Mouse (Mus musculus) naive thymus-derived CD4-positive, alpha-beta T cell, adult 2 months (primary cell): ENCODE results near the gene Tcp11l2.

Source experiments
- DNase-seq: peaks from one replicate; pipeline ENCODE4 v3.0.0-alpha.2; 2011; ENCODE audit warnings: low read depth

The Tcp11l2 gene

DNA sequence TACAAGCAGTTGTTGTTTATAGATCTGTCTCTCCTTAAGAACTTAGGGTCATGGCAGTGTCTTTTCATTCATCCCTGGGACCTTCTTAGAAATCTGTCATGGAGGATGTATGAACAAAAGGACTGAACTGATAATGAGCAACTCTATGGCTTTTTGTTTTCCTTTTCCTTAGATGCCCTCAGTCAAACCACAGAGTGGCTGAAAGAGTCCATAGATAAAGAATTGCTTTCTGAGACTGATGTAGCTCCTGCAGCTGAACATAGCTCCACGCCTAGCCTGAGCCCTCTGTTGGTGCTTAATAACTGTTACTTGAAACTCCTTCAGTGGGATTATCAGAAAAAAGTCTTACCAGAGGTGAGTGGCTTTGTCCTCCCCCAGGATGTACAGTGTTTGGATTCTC lies 27.9 kb downstream of the Tcp11l2 start:
- DNase-seq: no peak

DNA sequence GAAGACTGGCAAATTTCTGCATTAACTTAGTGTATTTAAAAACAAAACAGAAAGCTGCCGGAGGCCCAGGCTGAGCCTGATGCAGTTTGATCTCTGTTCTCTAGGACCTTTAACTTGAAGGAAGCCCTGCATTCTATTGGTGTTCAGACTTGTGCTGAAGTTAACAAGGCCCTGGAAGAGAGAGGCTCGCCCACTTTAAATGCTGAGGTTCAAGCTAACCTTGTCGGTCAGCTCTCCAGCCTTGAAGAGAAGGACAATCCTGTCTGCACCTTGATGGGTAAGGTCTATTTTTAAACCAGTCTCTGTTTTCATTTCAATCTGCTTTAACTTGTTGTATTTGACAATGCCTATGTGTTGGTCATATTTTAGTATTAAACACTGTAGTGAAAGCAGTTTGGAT lies 31.9 kb downstream of the Tcp11l2 start:
- DNase-seq: no peak

DNA sequence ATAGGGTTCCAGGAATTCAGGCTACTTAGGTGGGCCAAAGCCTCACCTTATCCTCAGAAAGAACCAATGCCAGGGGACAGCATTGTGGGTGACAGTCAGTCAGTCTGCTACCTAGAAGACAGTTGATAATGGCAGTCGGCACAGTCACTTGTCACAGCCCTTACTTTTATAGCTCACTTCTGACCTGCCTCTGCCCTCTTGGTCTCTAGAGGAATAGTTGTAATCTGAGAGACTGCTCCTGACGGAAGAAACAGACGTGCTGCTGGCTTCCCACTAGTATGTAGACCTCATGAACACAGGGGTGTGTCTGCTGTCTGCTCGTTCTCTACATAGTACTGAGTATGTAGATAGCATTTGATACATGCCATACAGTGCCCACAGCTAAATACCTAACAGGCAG lies 33.9 kb downstream of the Tcp11l2 start:
- no peak for DNase-seq

DNA sequence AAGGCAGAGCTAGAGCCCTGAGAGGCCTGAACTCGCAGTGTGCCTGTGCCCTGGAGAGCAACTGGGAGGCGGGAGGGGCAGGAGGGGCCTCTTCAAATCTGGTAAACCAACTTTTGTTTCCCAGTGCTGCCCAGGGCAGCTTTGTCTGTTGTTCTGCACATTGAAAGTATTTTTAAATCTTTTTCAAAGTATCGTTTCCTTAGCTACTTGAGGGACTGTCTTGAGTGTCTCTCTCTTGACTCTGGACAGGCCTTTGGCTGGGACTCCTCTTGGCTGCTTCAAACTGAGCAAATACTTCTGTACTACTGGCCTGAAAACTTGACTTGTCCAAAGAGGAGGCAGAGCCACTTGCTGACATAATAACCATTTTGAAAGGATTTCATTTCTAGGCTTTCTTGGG lies 34.4 kb downstream of the Tcp11l2 start:
- no peak for DNase-seq

DNA sequence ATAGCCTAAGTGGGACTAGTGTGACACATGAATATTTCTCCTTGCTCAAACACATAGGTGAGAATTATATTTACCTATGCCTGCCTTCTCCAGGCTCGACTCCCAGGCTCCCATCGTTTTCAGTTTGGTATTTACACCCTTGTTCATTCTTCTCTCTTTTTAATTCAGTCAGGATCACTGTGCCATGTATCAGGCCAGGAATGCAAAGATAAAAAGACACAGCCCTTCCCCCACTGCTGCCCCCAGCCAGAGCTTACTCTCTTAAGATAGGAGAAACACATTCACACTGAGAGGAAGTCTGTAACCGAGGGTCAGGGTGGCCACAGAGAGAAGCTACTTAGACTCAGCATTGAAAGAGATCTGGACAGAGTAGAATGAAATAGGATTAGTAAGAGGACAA lies 35.2 kb downstream of the Tcp11l2 start:
- no peak for DNase-seq

DNA sequence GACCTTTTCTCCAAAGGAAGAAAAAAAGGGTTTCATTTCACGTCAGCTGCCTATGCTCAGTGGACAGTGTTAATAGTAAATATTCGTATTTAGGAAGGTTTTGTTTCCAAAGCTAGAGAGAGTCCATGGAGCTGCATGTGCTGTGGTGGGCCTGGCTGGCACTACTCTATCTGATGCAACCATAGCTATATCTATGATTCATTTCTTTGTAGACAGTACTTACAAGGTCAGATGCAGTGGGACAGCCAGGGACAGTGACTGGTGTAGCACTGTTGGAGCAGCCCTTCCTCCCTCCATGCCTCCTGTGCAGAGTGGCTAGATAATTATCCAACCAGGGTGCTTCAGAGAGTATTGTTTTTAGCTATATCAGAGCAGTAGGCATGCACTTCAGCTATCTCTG lies 35.9 kb downstream of the Tcp11l2 start:
- DNase-seq: no peak

DNA sequence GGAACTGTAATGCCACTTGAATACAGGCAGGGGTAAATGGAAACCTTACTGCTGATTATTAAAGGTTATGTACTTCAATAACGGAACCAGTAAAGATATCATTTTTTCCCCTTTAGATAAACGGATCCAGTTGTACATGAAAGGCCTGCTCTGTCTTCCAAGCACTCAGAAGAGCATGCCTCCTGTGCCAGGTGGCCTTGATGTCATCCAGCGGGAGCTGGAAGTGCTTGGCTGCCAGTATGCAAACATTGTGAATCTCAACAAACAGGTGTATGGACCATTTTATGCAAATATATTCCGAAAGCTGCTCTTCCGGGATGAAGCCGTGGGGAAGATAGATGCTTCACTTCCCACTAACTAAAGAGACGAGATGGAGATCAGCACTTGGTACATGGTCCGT lies 36.9 kb downstream of the Tcp11l2 start:
- no peak for DNase-seq

DNA sequence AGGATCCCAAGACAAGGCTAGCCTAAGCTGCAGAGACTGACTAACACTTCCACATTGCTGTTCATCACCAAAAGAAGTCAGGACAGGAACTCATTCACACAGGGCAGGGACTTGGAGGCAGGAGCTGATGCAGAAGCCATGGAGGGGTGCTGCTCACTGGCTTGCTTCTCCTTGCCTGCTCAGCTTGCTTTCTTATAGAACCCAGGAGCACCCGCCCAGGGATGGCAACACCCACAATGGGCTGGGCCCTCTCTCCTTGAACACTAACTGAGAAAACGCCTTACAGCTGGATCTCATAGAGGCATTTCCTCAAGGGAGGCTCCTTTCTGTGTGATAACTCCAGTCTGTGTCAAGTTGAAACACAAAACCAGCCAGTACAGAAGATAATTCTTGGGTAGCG lies 38.6 kb downstream of the Tcp11l2 start:
- DNase-seq: no peak

DNA sequence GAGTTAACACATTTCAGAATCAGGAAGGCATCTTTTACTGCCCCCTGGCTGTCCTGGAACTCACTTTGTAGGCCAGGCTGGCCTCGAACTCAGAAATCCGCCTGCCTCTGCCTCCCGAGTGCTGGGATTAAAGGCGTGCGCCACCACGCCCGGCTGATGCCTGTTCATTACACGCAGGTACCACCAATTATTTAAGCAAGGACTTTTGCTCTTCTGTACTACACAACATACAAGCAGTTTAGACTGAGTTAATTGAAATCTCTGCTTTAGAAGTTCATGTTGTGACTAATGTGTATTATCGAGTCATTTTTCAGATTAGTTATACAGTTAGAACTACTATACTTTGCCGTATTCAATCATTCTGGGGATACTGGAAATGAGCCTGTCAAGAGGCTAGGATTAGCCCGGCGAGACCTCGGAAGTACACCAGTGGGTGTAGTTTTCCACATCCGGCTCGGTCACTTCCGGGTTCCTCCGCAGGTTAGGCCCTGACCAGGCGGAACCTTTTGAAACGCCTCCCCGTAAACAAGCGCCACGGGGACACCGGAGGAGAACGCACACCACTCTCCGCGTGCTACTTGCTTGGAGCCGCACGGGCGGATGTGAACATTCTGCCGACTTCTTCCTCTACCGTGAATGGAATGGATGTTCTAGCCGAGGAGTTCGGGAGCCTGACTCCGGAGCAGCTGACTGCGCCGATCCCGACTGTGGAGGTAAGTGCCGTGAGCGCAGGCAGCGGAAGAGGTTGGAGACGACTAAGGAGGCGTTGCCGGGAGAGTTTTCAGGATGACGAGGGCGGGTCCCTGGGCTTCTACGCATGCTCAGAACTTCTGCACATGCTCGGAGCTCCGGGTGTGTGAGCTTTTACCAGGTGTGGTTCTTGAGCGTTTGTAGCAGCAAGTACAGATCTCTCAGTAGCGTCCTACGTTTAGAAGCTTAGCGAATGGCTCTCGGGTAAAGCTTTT lies 45.7 kb downstream of the Tcp11l2 start, which contains the start of gene Polr3b:
Gene Polr3b, plus strand, starts transcription at position 467 of the 965 bp plus-strand sequence.
- peak; percentile 94 for DNase-seq

DNA sequence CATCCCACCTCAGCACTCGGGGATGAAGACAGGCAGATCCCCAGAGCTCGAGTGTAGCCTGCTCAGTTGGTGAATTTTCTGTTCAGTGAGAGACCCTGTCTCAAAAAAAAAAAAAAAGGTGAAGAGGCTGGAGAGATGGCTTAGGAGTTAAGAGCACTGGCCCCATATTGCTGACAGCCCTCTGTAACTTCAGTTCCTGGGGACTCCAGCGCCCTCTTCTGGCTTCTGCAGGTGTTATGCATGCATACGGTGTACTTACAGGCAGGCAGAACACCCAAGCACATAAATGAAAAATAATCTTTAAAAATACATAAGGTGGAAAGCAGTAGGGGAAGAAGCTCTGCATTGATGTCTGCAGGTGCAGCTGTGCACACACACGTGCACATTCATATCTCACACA lies 54.8 kb downstream of the Tcp11l2 start:
- peak; percentile 71 for DNase-seq

DNA sequence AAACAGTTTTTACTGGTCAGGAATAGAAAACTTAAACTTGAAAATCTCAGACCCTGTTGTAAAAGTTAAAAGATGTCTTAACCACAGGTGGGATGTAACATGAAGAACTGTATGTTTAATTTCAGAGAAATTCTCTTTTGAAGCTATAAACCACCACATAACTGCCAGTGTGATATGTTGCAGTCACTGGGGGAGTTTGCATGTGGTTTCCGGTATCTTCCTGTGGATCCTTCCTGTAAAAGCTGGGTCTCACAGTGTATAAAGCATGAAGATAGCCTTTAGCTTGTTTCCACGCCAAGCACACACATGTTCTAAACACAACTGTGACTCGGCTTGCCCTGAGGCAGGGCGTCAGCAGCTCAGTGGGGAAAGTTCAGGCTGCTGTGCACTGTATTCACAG lies 55.6 kb downstream of the Tcp11l2 start:
- DNase-seq: peak; percentile 60

DNA sequence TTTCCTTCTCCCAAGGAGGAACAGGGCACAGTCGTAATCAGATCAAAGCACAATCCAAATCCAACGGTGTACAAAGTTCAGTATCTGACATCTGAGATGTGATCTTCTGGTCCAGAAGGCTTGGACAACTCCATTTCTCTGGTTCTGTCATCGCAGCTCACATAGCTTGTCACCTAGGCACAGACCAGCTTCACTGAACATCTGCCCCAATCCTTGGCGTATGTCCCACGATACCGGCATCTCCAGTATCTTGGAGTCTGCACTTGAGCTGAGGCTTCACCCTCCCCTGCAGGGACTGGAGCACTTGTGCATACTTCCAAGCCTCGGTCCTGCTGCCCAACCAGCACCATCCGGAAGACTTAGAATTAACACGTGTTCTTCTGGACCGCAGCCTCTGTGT lies 60.2 kb downstream of the Tcp11l2 start:
- no peak for DNase-seq

DNA sequence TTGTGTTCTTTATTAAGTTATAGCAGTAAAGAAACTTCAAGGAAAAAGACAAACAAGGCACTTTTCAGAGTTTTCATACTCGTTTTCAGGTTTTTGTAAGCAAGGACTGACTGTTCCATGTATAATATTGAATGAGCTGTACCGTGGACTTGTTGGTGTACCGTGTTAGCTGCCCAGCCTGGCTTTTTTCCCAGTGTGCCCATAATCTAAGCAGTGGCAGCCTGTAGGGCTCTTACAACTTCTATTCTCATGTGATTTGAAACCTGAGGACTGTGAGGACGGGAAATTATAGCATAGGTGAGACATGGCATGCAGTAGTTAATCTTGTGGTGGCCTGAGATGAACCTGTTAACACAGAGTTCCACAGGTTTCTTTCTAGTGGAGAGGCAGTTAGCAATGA lies 62.0 kb downstream of the Tcp11l2 start:
- DNase-seq: no peak

DNA sequence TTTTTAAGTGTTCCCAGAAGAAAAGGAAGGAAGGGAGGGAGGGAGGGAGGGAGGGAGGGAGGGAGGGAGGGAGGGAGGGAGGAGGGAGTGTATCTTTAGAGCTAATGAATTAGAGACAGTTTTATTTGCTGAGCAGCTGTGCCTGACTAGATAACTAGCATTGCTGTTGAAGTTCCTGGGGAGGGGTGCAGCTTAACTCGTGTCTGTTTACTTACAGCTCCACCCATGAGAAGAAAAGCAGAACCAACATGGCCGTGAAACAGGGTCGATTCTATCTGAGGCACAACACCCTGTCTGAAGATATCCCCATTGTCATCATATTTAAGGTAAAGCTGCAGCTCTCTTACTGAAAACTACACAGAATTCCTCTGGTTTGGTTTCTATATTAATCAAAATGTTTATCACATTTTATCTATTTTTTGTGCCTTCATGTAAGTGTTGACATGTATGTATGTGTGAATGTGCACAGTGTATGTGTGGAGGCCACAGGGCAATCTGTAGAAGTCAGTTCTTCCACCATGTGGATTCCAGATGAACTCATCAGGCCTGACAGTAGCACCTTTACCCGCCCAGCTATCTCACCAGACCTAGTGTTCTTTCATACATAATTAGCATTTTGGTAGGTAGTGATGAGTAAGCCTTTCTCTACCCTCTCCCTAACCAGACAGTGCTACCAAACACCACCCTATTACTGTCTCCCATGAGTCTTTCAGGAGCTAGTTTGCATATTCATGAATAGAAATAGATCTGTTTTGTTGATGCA lies 63.3 kb downstream of the Tcp11l2 start:
- DNase-seq: no peak

DNA sequence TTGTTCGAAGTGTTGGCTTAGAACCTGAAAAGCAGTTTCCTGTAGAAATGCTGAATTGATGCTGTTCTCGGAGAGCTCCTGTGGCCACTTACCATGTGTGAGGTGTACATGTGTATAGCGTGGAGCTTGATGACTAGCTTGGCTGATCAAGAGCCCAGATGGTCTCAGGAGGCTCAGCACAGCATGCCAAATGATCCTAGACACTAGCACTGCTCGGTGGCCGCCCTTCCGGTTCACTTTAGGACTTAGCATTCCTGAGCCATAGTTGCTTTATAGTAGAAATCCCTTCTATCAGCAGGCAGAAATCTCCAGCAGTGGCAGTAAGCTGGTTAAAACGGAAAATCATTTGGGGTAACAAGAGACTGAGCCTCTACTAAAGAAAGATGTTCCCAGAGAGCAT lies 64.4 kb downstream of the Tcp11l2 start:
- no peak for DNase-seq

DNA sequence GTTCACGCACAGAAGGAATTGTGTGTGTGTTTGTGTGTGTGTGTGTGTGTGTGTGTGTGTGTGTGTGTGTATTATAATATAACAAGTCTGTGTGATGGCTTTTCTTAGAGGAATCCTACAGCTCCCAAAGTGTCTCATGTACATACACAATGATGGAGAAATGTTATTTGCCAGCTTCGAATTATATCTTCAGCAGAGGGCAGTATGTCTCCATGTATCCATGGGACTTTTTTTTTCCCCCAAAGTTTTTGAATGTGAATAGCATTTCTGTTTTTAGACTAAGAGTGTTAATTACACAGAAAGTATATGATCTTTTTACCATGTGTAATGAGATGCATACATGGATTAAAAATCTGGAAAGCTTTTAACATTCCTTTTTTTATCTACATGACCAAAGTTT lies 65.2 kb downstream of the Tcp11l2 start:
- DNase-seq: no peak

DNA sequence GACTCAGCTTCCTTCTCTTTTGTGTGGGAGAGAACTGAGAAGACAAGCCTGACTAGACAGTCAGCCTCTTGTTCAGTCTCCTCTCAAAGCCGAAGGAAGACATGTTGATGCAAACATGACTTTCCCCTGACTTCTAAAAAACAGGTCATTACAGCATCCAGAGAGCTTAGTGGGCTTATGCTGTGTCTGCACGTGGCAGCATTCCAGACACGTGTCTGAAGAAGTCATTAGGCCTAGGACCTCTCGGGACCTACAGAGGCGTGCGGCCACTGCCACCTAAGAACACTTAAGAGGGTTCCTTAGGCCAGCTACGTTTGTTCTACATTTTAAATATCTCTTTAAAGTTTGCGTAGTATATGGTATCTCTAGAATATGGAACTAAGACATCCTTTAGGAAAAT lies 69.5 kb downstream of the Tcp11l2 start:
- no peak for DNase-seq

DNA sequence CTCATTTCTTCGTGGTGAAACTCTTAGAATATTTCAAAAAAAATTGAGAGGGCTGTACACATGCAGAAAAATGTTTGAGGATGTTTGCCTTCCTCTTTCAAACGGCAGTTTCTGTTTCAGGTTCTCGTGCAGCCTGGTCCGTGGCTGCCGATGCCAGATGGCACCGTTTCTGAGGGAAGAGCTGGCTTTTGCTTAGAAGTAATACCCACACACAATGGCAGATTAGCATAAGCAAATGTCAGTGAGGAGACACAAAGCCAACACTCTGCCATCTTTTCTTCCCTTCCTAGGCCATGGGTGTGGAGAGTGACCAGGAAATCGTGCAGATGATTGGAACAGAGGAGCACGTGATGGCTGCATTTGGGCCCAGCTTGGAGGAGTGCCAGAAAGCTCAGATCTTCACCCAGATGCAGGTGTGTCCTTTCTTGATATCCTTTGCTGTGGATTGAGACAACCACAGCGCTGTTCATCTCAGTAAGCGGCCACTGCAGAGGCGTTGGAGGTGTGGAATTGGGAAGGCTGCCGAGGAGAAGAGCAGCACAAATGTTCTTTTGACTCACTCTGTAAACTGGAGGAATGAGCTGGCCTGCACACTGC lies 70.2 kb downstream of the Tcp11l2 start:
- DNase-seq: peak; percentile 48

DNA sequence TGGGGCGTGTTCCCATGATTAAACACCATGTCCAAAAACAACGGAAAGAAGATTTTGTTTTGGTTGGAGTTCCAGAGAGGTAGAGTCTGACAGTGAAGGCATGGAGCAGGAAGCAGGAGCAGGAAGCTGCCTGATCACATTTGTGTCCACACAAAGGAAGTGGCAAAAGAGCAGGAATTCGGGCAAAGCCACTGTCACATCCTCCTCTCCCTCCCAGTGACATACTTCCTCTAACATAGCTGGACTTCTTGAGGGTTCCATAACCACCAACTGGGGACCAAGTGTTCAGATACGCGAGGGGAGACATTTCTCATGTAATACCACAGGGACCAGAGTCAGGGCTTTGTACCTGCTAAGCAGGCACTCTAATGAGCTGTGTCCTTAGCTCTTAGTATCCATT lies 70.8 kb downstream of the Tcp11l2 start:
- DNase-seq: no peak

DNA sequence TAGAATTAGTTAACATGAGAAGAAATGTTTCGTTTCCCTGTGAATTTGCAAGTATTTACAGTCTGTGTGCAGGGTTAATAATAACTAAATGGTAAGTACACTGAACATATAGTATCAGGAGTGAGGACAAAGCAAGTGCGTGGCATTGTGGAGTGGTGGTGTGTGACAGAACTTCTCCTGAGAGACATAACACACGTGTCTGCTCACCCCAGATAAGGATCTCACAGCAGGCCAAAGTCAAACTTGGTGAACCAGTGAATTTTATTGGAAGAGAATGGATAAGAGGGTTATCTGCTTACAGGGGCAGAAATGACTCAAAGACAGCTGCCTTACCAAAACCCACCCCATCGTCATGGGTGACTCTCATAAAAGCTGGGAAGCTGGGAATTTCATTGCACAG lies 72.5 kb downstream of the Tcp11l2 start:
- DNase-seq: no peak

DNA sequence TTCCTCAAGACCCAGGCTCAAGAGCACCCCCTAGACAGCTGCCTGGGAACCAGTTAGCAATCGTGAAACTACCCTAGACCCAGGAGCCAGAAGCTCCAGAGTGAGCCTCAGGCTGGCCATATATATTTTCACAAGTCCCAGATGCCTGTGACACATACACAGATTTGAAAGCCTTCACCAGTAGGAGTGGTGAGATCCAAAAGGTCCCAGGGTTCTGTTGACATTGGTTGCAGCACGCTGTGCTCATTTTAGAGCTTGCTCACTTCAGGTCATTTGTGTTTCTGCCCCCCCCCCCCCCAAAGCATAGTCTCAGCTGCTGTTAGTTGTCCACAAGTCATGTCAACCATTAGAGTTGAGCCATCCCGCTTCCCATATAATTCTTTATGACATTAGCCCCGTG lies 77.6 kb downstream of the Tcp11l2 start:
- DNase-seq: no peak

DNA sequence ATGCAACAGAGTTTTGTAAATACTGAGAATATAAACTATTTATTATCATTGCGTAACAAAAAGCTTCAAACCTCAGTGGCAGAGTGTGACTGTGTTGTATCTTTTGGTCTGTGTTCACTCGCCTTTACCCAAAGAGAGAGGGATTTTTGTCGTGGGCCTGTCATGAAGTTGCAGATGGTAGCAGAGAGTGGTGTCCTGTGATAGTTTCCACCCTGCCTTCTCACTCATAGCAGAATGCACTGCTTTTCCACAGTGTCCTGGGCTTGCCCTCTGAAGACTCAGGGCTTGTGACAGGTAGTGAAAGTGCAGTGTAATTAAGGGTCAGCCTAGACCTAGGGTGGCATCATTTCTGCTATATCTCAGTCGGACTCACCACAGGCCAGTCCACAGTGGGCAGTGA lies 78.3 kb downstream of the Tcp11l2 start:
- no peak for DNase-seq

DNA sequence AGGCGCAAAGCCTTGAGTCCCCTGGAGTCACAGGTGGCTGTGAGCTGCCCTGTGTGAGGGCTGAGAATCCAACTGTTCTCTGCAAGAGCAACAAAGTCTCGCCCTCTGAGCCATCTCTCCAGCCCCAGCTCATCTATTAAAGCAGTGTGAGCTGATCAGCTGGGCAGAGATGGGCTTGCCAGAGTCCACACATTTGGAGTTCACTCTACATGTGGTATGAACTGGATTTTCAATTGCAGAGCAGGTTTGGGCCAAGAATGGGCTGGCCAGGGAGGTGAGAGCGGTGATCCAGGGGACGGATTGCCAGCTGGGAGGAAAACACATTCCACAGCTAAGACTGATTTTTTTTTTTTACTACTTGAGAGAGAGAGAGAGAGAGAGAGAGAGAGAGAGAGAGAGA lies 80.2 kb downstream of the Tcp11l2 start:
- DNase-seq: no peak
